Mouse (Mus musculus) 3T3-L1 (cell line): Measurements from ENCODE around the gene Il1rap.
A peak's percentile ranks its signal among the peaks of the same experiment; 100 is the strongest.

Experiments used
- DNase-seq: peaks from one replicate; pipeline ENCODE4 v3.0.0-alpha.2; 2015; ENCODE audit warnings: low read depth, low spot score

Gene Il1rap

DNA sequence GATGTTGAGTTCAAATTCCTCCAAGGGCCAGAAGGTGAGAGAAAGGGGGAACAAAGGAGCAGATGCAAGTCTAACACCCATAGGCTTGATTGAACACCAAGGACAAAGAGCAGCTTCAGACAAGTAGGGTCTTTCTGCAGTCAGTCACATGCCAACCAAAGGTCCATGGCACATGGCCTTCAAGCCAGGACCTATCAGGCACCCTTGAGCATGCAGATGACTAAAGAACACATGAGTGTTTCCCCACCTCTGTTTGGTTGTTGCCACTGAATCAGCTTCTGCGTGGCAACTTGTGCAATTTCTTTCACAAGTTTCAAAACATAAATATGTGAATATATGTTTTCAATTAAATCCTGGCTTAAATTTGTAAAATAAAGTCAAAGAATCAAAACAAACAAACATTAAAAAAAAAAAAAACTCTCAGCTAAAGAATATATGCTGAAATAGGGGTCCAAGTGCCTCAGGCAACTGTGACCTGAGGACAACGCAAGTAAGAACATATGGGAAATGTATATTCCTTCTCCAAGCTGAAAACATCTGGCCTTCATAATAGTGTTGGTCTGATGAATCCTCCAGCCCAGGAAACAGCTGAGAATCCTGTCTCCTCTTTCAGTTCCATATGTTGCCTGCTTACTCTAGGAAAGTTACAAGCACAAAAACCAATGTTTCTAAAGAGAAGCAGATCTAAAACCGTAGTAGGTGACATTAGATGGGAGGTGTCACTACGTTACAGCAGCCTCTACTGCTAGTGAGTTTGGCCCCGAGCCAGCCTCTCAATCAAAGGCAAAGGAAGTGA is 142.6 kb downstream of the Il1rap start:
- DNase-seq = peak; percentile 49

DNA sequence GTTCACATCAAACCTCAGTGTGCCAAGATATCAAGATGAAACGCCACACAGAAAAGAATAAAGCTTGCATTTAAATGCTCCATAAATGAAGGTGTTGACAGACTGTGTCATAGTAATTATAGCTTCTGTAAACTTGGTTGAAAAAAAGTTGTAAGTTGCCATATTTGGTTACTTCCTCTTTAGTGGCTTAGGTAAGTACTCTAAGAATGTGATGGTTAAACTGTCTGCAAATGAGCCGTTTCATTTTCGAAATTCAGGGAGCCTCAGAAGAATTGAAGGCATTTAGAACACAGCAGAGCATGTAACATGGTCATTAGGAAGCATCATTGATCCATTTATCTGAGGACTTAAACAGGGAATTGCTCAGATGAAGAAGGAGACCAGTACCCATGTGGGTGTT is 146.6 kb downstream of the Il1rap start:
- DNase-seq = peak; percentile 24

DNA sequence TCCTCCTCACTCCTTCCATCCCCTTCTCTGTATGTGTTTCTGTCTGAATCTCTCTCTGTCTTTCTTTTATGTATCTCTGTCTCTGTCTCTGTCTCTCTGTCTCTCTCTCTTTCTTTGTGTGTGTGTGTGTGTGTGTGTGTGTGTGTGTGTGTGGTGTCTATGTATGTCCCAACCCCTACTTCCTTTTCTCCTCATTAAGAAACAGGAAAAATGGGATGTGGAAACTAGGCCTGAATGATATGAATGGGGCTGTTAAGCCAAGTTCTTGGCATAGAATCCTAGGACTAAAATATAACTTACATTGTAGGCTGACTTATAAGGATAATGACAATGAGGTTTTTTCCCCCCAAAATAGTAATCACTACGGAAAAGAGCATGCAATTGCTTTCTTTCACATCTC is 149.4 kb downstream of the Il1rap start:
- no peak for DNase-seq

DNA sequence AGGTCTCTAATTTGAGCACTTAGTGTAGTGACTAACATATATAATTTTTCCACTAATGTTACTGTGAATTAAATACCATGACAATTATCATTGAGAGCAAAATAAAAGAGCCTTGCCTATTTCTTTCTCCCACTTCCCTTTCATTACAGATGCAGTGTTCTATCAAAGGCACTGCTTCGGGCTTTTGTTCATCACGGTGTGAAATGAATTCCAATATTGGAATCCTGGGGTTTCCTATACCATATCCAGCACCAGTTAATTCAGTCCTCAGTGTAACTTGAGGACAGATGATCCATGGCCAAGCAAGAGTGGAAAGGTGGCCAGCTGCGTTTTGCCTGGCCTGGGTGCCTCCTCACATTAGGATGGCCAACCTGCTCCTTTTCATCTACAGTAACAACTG is 151.1 kb downstream of the Il1rap start:
- DNase-seq = no peak

DNA sequence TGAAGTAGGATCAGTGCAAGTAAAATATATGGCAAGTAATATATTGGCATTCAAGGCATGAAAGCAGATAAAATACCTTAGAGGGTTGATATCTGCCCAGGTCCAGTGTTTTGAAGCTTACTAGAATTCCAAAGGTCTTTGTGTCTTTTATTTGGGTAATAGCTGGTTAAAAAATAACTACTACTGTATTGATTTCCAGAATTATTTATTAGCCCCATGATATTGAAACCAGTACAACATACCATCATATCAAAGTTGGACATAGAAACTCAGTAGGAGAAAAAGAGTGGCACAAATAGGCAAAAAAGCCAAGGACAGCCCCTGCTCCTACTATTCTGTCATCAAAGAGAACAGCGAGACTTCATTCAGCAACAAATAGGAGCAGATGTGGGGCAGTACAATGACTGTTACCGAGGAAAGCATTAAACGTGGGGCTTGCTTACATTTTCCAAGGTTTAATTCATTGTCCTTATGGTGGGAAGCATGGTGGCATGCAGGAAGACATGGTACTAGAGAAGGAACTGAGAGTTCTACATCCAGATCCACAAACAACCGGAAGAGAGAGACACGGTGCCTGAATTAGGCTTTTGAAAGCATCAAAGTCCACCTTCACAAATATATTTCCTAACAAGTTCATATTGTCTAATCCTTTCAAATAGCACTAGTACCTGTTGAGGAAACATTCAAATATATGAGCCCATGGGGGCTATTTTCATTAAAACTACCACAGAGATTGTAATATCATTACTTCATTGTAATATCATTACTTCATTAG is 174.1 kb downstream of the Il1rap start:
- no peak for DNase-seq

DNA sequence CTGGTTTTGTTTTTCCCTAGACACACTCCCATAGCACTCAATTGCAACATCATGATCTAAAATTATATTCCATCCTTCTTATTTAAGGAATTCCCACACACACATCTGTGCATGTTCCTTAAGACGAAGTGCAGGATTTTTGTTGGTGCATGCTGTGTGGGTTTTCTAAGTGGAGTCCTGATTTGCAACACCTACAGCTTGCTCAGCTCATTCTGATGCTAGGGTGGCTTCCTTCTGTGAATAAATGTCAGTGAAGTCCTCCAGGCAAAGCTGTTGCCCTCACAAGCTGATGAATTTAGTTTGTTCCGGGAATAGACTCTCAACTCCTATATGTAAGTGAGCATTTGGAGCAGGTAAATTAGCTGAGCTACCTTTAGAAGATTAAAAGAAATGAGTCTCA is 194.5 kb downstream of the Il1rap start:
- DNase-seq = no peak

DNA sequence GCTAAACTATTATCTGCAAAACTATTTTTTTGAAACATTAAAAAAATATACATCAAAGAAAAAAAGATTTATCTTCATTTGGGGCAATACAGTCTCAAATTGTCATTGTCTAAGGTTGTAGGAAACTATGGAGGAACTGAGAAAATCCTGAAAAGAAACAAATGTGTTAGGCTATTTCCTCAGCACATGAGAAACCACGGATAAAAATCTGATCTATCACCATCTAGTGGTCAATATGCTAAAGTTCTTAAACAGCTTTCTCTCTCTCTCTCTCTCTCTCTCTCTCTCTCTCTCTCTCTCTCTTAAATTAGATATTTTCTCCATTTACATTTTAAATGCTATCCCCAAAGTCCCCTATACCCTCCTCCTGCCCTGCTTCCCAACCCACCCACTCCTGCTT is 195.6 kb downstream of the Il1rap start:
- DNase-seq = peak; percentile 56
